Mouse (Mus musculus): ENCODE data around the gene Sigirr. TPM values are rescaled to one million over a fixed set of nuclear protein-coding genes. Genes with fewer than 3 reads are reported as not detected.

The Sigirr gene
- polyA plus RNA-seq, 1 experiment from 2014 or later: 28.1 TPM

- Histone ChIP-seq H3K9me3 (replicated peaks; ENCODE audit: control insufficient read depth, low read length) (no peaks in the 10 kb centered on the region), H3K9ac (ENCODE audit: low read depth, low read length) (peak overlapping the region; percentile 47), H3K27me3 (ENCODE audit: control insufficient read depth, insufficient read depth, low read depth, low read length) (no peaks in the 10 kb centered on the region), H3K4me2 (ENCODE audit: low read depth, low read length) (peak overlapping the region; percentile 83), H3K36me3 (ENCODE audit: control insufficient read depth, insufficient read depth) (no peaks in the 10 kb centered on the region), H3K27ac (ENCODE audit: low read length) (peak overlapping the region; percentile 71), H3K4me1 (ENCODE audit: control insufficient read depth, low read depth, low read length) (peaks cover 26% of the 10 kb centered on the region), H3K4me3 (ENCODE audit: low read depth, low read length) (peak overlapping the region; percentile 53)
- 4% methylated on average over 21 of the region's 21 CpGs for WGBS (ENCODE audit: insufficient replicate concordance)
- peak; percentile 83 for ATAC-seq (ENCODE audit: low read depth)
Measured at GRCm38 (mm10) chr7:141048226-141049218, 51.9 kb downstream of the Sigirr start.

- Histone ChIP-seq H3K4me3 (ENCODE audit: low read depth, low read length) (peak overlapping the region; percentile 53), H3K9me3 (replicated peaks; ENCODE audit: control insufficient read depth, low read length) (no peaks in the 10 kb centered on the region), H3K9ac (ENCODE audit: low read depth, low read length) (peak overlapping the region; percentile 47), H3K4me1 (ENCODE audit: control insufficient read depth, low read depth, low read length) (peaks cover 35% of the 10 kb centered on the region), H3K27ac (ENCODE audit: low read length) (peak overlapping the region; percentile 76), H3K27me3 (ENCODE audit: control insufficient read depth, insufficient read depth, low read depth, low read length) (no peaks in the 10 kb centered on the region), H3K4me2 (ENCODE audit: low read depth, low read length) (peak overlapping the region; percentile 83), H3K36me3 (ENCODE audit: control insufficient read depth, insufficient read depth) (no peaks in the 10 kb centered on the region)
- WGBS (ENCODE audit: insufficient replicate concordance): 9% methylated on average over 15 of the region's 19 CpGs
- ATAC-seq (ENCODE audit: low read depth): peak; percentile 70
Measured at GRCm38 (mm10) chr7:141047581-141048225, 52.7 kb downstream of the Sigirr start.

GRCm38 (mm10) chr7:141046931-141047580 lies 53.3 kb downstream of the Sigirr start:
- peak overlapping the region; percentile 76 for H3K27ac ChIP-seq (ENCODE audit: low read length)
- peak overlapping the region; percentile 53; the same call in 1 of the 2 replicates for H3K4me3 ChIP-seq (ENCODE audit: low read depth, low read length)
- H3K36me3 ChIP-seq (ENCODE audit: control insufficient read depth, insufficient read depth): no peaks in the 10 kb centered on the region
- H3K9ac ChIP-seq (ENCODE audit: low read depth, low read length): peak overlapping the region; percentile 19; the same call in 1 of the 2 replicates
- H3K4me2 ChIP-seq (ENCODE audit: low read depth, low read length): peak overlapping the region; percentile 83
- H3K27me3 ChIP-seq (ENCODE audit: control insufficient read depth, insufficient read depth, low read depth, low read length): no peaks in the 10 kb centered on the region
- ATAC-seq (ENCODE audit: low read depth): peak; percentile 54
- peaks cover 39% of the 10 kb centered on the region for H3K4me1 ChIP-seq (ENCODE audit: control insufficient read depth, low read depth, low read length)
- 21% methylated on average over 6 of the region's 6 CpGs for WGBS (ENCODE audit: insufficient replicate concordance)
- no peaks in the 10 kb centered on the region for H3K9me3 ChIP-seq (replicated peaks; ENCODE audit: control insufficient read depth, low read length)

- H3K9me3 ChIP-seq (replicated peaks; ENCODE audit: control insufficient read depth, low read length): no peaks in the 10 kb centered on the region
- no peaks in the 10 kb centered on the region for H3K27me3 ChIP-seq (ENCODE audit: control insufficient read depth, insufficient read depth, low read depth, low read length)
- no peak overlapping the region for H3K4me3 ChIP-seq (ENCODE audit: low read depth, low read length)
- H3K36me3 ChIP-seq (ENCODE audit: control insufficient read depth, insufficient read depth): no peaks in the 10 kb centered on the region
- peaks cover 48% of the 10 kb centered on the region for H3K4me1 ChIP-seq (ENCODE audit: control insufficient read depth, low read depth, low read length)
- 15% methylated on average over 4 of the region's 4 CpGs for WGBS (ENCODE audit: insufficient replicate concordance)
- peak overlapping the region; percentile 65 for H3K27ac ChIP-seq (ENCODE audit: low read length)
- peak overlapping the region; percentile 12; the same call in 1 of the 2 replicates for H3K4me2 ChIP-seq (ENCODE audit: low read depth, low read length)
- H3K9ac ChIP-seq (ENCODE audit: low read depth, low read length): no peak overlapping the region
- ATAC-seq (ENCODE audit: low read depth): peak; percentile 57
Measured at GRCm38 (mm10) chr7:141042539-141042938, 57.8 kb downstream of the Sigirr start.

- peaks cover 40% of the 10 kb centered on the region for H3K4me1 ChIP-seq (ENCODE audit: control insufficient read depth, low read depth, low read length)
- peak overlapping the region; percentile 35; the same call in 1 of the 2 replicates for H3K27ac ChIP-seq (ENCODE audit: low read length)
- H3K4me2 ChIP-seq (ENCODE audit: low read depth, low read length): no peak overlapping the region
- H3K9me3 ChIP-seq (replicated peaks; ENCODE audit: control insufficient read depth, low read length): no peaks in the 10 kb centered on the region
- ATAC-seq (ENCODE audit: low read depth): no peak; the same call in 1 of the 2 replicates
- no peaks in the 10 kb centered on the region for H3K27me3 ChIP-seq (ENCODE audit: control insufficient read depth, insufficient read depth, low read depth, low read length)
- no peak overlapping the region for H3K9ac ChIP-seq (ENCODE audit: low read depth, low read length)
- 31% methylated on average over 5 of the region's 5 CpGs for WGBS (ENCODE audit: insufficient replicate concordance)
- H3K36me3 ChIP-seq (ENCODE audit: control insufficient read depth, insufficient read depth): no peaks in the 10 kb centered on the region
- no peak overlapping the region for H3K4me3 ChIP-seq (ENCODE audit: low read depth, low read length)
Measured at GRCm38 (mm10) chr7:141041661-141042060, 58.7 kb downstream of the Sigirr start.

Other genes starting within 250 kb of the Sigirr start
- gene Gm45785, start 244.2 kb downstream of the Sigirr start, polyA plus RNA-seq (2015; fragmentation: Nextera tagmentation; extraction: Ambion mirVana): not detected in 2 replicates
- gene Ric8a, start 243.6 kb downstream of the Sigirr start, polyA plus RNA-seq (2015; fragmentation: Nextera tagmentation; extraction: Ambion mirVana): 21.2 and 21.5 TPM in 2 replicates
- gene Bet1l, start 243.0 kb downstream of the Sigirr start, polyA plus RNA-seq (2015; fragmentation: Nextera tagmentation; extraction: Ambion mirVana): 19.3 and 20.9 TPM in 2 replicates
- 108 and 123 TPM in 2 replicates for gene Psmd13, start 218.6 kb downstream of the Sigirr start, polyA plus RNA-seq (2015; fragmentation: Nextera tagmentation; extraction: Ambion mirVana)
- 21.9 and 23.6 TPM in 2 replicates for gene Sirt3, start 218.3 kb downstream of the Sigirr start, polyA plus RNA-seq (2015; fragmentation: Nextera tagmentation; extraction: Ambion mirVana)
- 1.4 and 3.4 TPM in 2 replicates for gene Cox8b, start 200.1 kb downstream of the Sigirr start, polyA plus RNA-seq (2015; fragmentation: Nextera tagmentation; extraction: Ambion mirVana)
- gene Nlrp6, start 179.7 kb downstream of the Sigirr start, polyA plus RNA-seq (2015; fragmentation: Nextera tagmentation; extraction: Ambion mirVana): 7.8 and 10.8 TPM in 2 replicates
- gene Pgghg, start 159.2 kb downstream of the Sigirr start, polyA plus RNA-seq (2015; fragmentation: Nextera tagmentation; extraction: Ambion mirVana): 6.0 and 7.9 TPM in 2 replicates
- gene Ifitm5, start 150.3 kb downstream of the Sigirr start, polyA plus RNA-seq (2015; fragmentation: Nextera tagmentation; extraction: Ambion mirVana): 0.26 and 0.44 TPM in 2 replicates
- not detected in 2 replicates for gene Gm45717, start 144.6 kb downstream of the Sigirr start, polyA plus RNA-seq (2015; fragmentation: Nextera tagmentation; extraction: Ambion mirVana)
- 391 and 458 TPM in 2 replicates for gene Ifitm2, start 144.6 kb downstream of the Sigirr start, polyA plus RNA-seq (2015; fragmentation: Nextera tagmentation; extraction: Ambion mirVana)
- 15.2 and 15.4 TPM in 2 replicates for gene Ifitm1, start 133.4 kb downstream of the Sigirr start, polyA plus RNA-seq (2015; fragmentation: Nextera tagmentation; extraction: Ambion mirVana)
- gene Ifitm3, start 89.8 kb downstream of the Sigirr start, polyA plus RNA-seq (2015; fragmentation: Nextera tagmentation; extraction: Ambion mirVana): 68.0 and 76.2 TPM in 2 replicates
- 23.3 and 28.4 TPM in 2 replicates for gene Ifitm6, start 82.6 kb downstream of the Sigirr start, polyA plus RNA-seq (2015; fragmentation: Nextera tagmentation; extraction: Ambion mirVana)
- gene Gm17387, start 71.4 kb downstream of the Sigirr start, polyA plus RNA-seq (2015; fragmentation: Nextera tagmentation; extraction: Ambion mirVana): not detected in 2 replicates
- 0.35 and 0.37 TPM in 2 replicates for gene B4galnt4, start 39.5 kb downstream of the Sigirr start, polyA plus RNA-seq (2015; fragmentation: Nextera tagmentation; extraction: Ambion mirVana)
- 0.69 and 1.1 TPM in 2 replicates for gene Pkp3, start 22.4 kb downstream of the Sigirr start, polyA plus RNA-seq (2015; fragmentation: Nextera tagmentation; extraction: Ambion mirVana)
- gene Ano9, start 17.2 kb upstream of the Sigirr start, polyA plus RNA-seq (2015; fragmentation: Nextera tagmentation; extraction: Ambion mirVana): 1.5 and 3.8 TPM in 2 replicates
- 136 and 138 TPM in 2 replicates for gene Ptdss2, start 21.8 kb upstream of the Sigirr start, polyA plus RNA-seq (2015; fragmentation: Nextera tagmentation; extraction: Ambion mirVana)
- gene Rnh1, start 72.3 kb upstream of the Sigirr start, polyA plus RNA-seq (2015; fragmentation: Nextera tagmentation; extraction: Ambion mirVana): 70.1 and 71.7 TPM in 2 replicates
- 35.3 and 40.1 TPM in 2 replicates for gene Hras, start 93.4 kb upstream of the Sigirr start, polyA plus RNA-seq (2015; fragmentation: Nextera tagmentation; extraction: Ambion mirVana)
- gene Lrrc56, start 93.6 kb upstream of the Sigirr start, polyA plus RNA-seq (2015; fragmentation: Nextera tagmentation; extraction: Ambion mirVana): 8.3 and 9.5 TPM in 2 replicates
- gene Lmntd2, start 113.5 kb upstream of the Sigirr start, polyA plus RNA-seq (2015; fragmentation: Nextera tagmentation; extraction: Ambion mirVana): 0.80 and 0.84 TPM in 2 replicates
- gene Rassf7, start 115.3 kb upstream of the Sigirr start, polyA plus RNA-seq (2015; fragmentation: Nextera tagmentation; extraction: Ambion mirVana): 23.9 and 26.4 TPM in 2 replicates
- 23.8 and 28.5 TPM in 2 replicates for gene Phrf1, start 128.2 kb upstream of the Sigirr start, polyA plus RNA-seq (2015; fragmentation: Nextera tagmentation; extraction: Ambion mirVana)
- 7.7 and 8.2 TPM in 2 replicates for gene Irf7, start 165.9 kb upstream of the Sigirr start, polyA plus RNA-seq (2015; fragmentation: Nextera tagmentation; extraction: Ambion mirVana)
- gene Cdhr5, start 176.2 kb upstream of the Sigirr start, polyA plus RNA-seq (2015; fragmentation: Nextera tagmentation; extraction: Ambion mirVana): 0.42 and 1.6 TPM in 2 replicates
- 1.4 TPM in 1 of 2 replicates, not detected in the other for gene Sct, start 178.6 kb upstream of the Sigirr start, polyA plus RNA-seq (2015; fragmentation: Nextera tagmentation; extraction: Ambion mirVana)
- gene Drd4, start 191.4 kb upstream of the Sigirr start, polyA plus RNA-seq (2015; fragmentation: Nextera tagmentation; extraction: Ambion mirVana): not detected in 2 replicates
- gene Deaf1, start 227.1 kb upstream of the Sigirr start, polyA plus RNA-seq (2015; fragmentation: Nextera tagmentation; extraction: Ambion mirVana): 11.6 and 13.6 TPM in 2 replicates
- gene Tmem80, start 227.2 kb upstream of the Sigirr start, polyA plus RNA-seq (2015; fragmentation: Nextera tagmentation; extraction: Ambion mirVana): 13.9 and 16.7 TPM in 2 replicates
- gene Eps8l2, start 238.3 kb upstream of the Sigirr start, polyA plus RNA-seq (2015; fragmentation: Nextera tagmentation; extraction: Ambion mirVana): 26.0 and 34.0 TPM in 2 replicates

All from liver, embryonic 16.5 days (tissue).